Mouse (Mus musculus): ENCODE results near the gene Gadd45b. TPM values are rescaled to one million over a fixed set of nuclear protein-coding genes. Genes with fewer than 3 reads are reported as not detected.

The Gadd45b gene
- polyA plus RNA-seq, 1 experiment: 7.8 TPM

DNA sequence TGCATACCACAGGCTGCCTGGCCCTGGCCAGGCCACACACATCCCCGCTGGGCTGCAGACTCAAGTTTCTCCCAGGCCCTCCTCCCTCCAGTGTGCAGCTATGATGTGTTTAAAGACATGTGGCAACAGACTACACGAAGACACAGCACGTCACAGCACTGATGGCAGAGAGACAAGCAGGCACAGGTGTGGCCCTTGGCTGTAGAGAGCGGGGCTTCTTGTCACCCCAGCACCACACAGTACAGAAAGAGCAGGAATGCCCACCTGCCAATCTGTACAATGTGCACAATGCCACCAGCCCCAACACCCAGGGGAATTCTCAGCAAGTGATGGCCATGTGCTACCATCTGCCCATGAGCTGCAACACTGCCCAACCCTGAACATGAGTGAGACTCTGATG lies 18.5 kb upstream of the Gadd45b start:
- peaks cover 3% of the 10 kb centered on the region; the same call in 1 of the 2 replicates for H3K4me1 ChIP-seq (ENCODE audit: control insufficient read depth, insufficient read depth, low read length)
- H3K4me3 ChIP-seq (ENCODE audit: control insufficient read depth, low read depth, low read length): no peak overlapping the region
- H3K27me3 ChIP-seq (ENCODE audit: control insufficient read depth, insufficient read depth, low read length): no peaks in the 10 kb centered on the region
- H3K27ac ChIP-seq (ENCODE audit: control insufficient read depth, insufficient read depth, low read depth, low read length): no peak overlapping the region
- H3K36me3 ChIP-seq (ENCODE audit: control insufficient read depth, insufficient read depth, low read length): no peaks in the 10 kb centered on the region
- TF ChIP-seq POLR2A (IDR thresholded peaks at IDR 0.05; ENCODE audit: control insufficient read depth, low read depth, low read length) (no peak), CTCF (IDR thresholded peaks at IDR 0.05; ENCODE audit: control insufficient read depth, insufficient read depth, insufficient replicate concordance, low read depth, low read length) (no peak)

DNA sequence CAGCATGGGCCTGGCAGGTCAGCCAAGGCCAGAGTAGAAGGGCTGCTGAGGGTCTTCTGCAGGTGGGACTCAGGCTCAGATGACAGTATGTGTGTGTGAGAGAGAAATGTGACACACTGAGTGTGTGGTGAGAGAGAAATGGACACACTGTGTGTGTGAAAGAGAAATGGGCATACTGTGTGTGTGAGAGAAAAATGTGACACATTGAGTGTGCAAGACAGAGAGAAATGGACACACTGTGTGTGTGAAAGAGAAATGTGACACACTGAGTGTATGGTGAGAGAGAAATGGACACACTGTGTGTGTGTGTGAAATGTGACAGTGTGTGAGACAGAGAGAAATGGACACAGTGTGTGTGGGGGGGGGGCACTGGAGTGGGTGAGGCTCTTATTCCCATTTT lies 18.0 kb upstream of the Gadd45b start:
- H3K36me3 ChIP-seq (ENCODE audit: control insufficient read depth, insufficient read depth, low read length): no peaks in the 10 kb centered on the region
- no peak for TF ChIP-seq CTCF (IDR thresholded peaks at IDR 0.05; ENCODE audit: control insufficient read depth, insufficient read depth, insufficient replicate concordance, low read depth, low read length)
- TF ChIP-seq POLR2A (IDR thresholded peaks at IDR 0.05; ENCODE audit: control insufficient read depth, low read depth, low read length): no peak
- H3K27me3 ChIP-seq (ENCODE audit: control insufficient read depth, insufficient read depth, low read length): no peaks in the 10 kb centered on the region
- peaks cover 3% of the 10 kb centered on the region; the same call in 1 of the 2 replicates for H3K4me1 ChIP-seq (ENCODE audit: control insufficient read depth, insufficient read depth, low read length)
- H3K4me3 ChIP-seq (ENCODE audit: control insufficient read depth, low read depth, low read length): no peak overlapping the region
- H3K27ac ChIP-seq (ENCODE audit: control insufficient read depth, insufficient read depth, low read depth, low read length): no peak overlapping the region

DNA sequence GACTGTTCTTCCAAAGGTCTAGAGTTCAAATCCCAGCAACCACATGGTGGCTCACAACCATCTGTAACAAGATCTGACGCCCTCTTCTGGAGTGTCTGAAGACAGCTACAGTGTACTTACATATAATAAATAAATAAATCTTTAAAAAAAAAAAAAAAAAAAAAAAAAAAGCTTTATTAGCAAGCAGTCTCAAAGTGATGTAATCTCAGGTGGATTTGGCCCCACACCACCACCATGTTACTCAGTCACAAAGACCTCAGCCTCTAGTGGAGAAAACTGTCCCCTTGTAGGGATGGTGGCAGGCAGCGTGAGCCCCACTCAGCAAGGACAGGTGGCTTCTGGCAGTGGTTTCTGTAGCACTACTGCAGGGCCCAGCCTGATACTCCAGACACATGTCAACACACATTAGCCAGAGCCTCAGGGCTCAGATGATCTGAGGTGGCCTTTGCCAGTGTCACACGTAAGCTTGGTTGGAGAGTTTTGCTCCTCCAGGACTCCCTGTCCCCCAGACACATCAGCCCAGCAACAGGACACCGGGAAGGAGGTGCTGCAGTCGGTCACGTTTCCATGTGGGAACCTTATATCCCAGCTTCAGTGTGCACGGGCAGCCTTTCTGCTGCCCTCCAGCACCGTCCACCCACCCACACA lies 16.4 kb upstream of the Gadd45b start:
- Histone ChIP-seq H3K36me3 (ENCODE audit: control insufficient read depth, insufficient read depth, low read length) (no peaks in the 10 kb centered on the region), H3K27me3 (ENCODE audit: control insufficient read depth, insufficient read depth, low read length) (no peaks in the 10 kb centered on the region), H3K4me1 (ENCODE audit: control insufficient read depth, insufficient read depth, low read length) (peaks cover 4% of the 10 kb centered on the region), H3K27ac (ENCODE audit: control insufficient read depth, insufficient read depth, low read depth, low read length) (no peak overlapping the region), H3K4me3 (ENCODE audit: control insufficient read depth, low read depth, low read length) (no peak overlapping the region)
- TF ChIP-seq CTCF (IDR thresholded peaks at IDR 0.05; ENCODE audit: control insufficient read depth, insufficient read depth, insufficient replicate concordance, low read depth, low read length) (no peak), POLR2A (IDR thresholded peaks at IDR 0.05; ENCODE audit: control insufficient read depth, low read depth, low read length) (no peak)

DNA sequence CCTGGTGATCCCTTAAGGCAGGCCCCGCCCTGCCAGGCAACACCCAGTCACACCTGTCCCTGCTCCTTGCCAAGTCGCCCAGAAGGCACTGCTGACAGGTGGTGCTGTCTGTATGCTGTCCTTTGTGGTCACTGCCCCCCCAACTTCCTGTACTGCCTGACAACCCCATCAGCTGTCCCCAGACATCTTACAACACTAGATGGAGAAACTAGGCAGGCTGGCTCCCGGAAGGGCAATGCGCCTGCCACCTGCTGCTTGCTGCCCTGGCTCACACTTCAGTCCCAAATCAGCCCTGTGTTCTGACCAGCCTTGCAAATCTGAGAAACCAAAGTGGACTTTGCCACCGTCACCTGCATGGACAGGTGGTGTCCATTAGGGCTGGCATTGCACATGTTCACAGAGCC lies 15.6 kb upstream of the Gadd45b start:
- no peaks in the 10 kb centered on the region for H3K36me3 ChIP-seq (ENCODE audit: control insufficient read depth, insufficient read depth, low read length)
- peaks cover 4% of the 10 kb centered on the region for H3K4me1 ChIP-seq (ENCODE audit: control insufficient read depth, insufficient read depth, low read length)
- no peaks in the 10 kb centered on the region for H3K27me3 ChIP-seq (ENCODE audit: control insufficient read depth, insufficient read depth, low read length)
- no peak overlapping the region for H3K27ac ChIP-seq (ENCODE audit: control insufficient read depth, insufficient read depth, low read depth, low read length)
- no peak for TF ChIP-seq POLR2A (IDR thresholded peaks at IDR 0.05; ENCODE audit: control insufficient read depth, low read depth, low read length)
- TF ChIP-seq CTCF (IDR thresholded peaks at IDR 0.05; ENCODE audit: control insufficient read depth, insufficient read depth, insufficient replicate concordance, low read depth, low read length): no peak
- no peak overlapping the region for H3K4me3 ChIP-seq (ENCODE audit: control insufficient read depth, low read depth, low read length)

DNA sequence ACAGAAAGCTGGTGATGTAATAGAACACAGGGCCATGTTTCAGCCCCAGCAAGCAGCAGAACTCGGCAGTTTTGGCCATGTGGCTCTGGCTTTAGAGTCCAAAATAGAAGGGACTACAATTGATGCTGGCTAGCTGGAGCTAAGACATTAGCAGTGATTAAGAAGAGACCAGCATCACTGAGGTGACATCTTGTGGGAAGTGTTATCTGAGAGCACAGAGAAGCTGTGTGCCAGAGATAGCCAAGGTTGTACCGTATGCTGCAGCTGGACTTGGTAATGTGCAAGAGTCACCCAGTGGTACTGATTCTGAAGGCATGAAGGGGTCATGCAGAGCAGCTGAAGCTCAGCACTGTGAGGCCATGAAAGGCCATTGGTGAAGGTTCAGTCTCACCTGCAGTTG lies 14.6 kb upstream of the Gadd45b start:
- TF ChIP-seq CTCF (IDR thresholded peaks at IDR 0.05; ENCODE audit: control insufficient read depth, insufficient read depth, insufficient replicate concordance, low read depth, low read length) (no peak), POLR2A (IDR thresholded peaks at IDR 0.05; ENCODE audit: control insufficient read depth, low read depth, low read length) (no peak)
- Histone ChIP-seq H3K27me3 (ENCODE audit: control insufficient read depth, insufficient read depth, low read length) (no peaks in the 10 kb centered on the region), H3K4me1 (ENCODE audit: control insufficient read depth, insufficient read depth, low read length) (peaks cover 4% of the 10 kb centered on the region), H3K36me3 (ENCODE audit: control insufficient read depth, insufficient read depth, low read length) (no peaks in the 10 kb centered on the region), H3K4me3 (ENCODE audit: control insufficient read depth, low read depth, low read length) (no peak overlapping the region), H3K27ac (ENCODE audit: control insufficient read depth, insufficient read depth, low read depth, low read length) (no peak overlapping the region)

DNA sequence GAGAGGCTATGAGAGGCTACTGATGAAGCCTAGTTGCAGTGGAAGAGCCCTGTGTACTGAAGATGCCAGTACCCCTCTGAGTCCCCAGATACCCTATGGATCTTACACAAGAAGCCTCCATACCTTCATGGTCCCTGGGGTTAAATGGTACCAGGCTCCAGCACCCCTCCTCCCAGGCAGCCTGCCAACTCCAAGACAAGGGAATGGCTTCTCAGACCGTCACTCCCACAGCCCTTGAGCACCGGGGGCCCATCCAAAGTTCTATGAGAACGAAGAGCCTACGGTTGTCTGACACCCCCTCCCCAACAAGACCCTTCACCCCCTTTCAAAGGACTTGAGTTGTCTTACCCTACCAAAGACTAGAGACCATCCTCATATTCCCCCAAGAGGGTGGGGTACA lies 14.1 kb upstream of the Gadd45b start:
- H3K27ac ChIP-seq (ENCODE audit: control insufficient read depth, insufficient read depth, low read depth, low read length): no peak overlapping the region
- H3K4me1 ChIP-seq (ENCODE audit: control insufficient read depth, insufficient read depth, low read length): peaks cover 4% of the 10 kb centered on the region
- no peaks in the 10 kb centered on the region for H3K36me3 ChIP-seq (ENCODE audit: control insufficient read depth, insufficient read depth, low read length)
- no peaks in the 10 kb centered on the region for H3K27me3 ChIP-seq (ENCODE audit: control insufficient read depth, insufficient read depth, low read length)
- no peak overlapping the region for H3K4me3 ChIP-seq (ENCODE audit: control insufficient read depth, low read depth, low read length)
- TF ChIP-seq POLR2A (IDR thresholded peaks at IDR 0.05; ENCODE audit: control insufficient read depth, low read depth, low read length) (no peak), CTCF (IDR thresholded peaks at IDR 0.05; ENCODE audit: control insufficient read depth, insufficient read depth, insufficient replicate concordance, low read depth, low read length) (no peak)

DNA sequence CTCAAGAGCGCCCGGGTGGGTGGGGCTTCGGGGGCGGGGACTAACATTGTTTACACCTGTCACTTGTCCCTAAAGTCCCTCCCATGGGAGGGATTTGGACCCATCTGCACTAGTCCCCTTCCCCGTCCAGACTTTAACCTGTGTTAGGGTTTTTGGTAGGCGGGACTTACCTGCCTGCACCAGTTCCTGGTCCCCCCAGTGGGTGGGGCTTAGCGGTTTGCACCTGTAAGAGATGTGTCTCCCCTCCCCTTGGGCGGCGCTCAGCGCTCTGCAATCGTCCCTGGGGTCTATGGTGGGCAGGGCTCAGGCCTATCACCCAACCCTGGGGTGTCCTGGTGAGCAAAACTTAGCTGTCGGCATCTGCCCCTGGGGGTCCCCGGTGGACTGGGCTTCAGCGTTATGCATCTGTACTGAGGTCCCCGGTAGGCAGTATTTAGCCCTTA lies 12.5 kb upstream of the Gadd45b start:
- Histone ChIP-seq H3K36me3 (ENCODE audit: control insufficient read depth, insufficient read depth, low read length) (no peaks in the 10 kb centered on the region), H3K27ac (ENCODE audit: control insufficient read depth, insufficient read depth, low read depth, low read length) (no peak overlapping the region), H3K4me1 (ENCODE audit: control insufficient read depth, insufficient read depth, low read length) (peaks cover 10% of the 10 kb centered on the region), H3K4me3 (ENCODE audit: control insufficient read depth, low read depth, low read length) (peak overlapping the region; percentile 88), H3K27me3 (ENCODE audit: control insufficient read depth, insufficient read depth, low read length) (no peaks in the 10 kb centered on the region; the same call in 1 of the 2 replicates)
- TF ChIP-seq CTCF (IDR thresholded peaks at IDR 0.05; ENCODE audit: control insufficient read depth, insufficient read depth, insufficient replicate concordance, low read depth, low read length) (no peak), POLR2A (IDR thresholded peaks at IDR 0.05; ENCODE audit: control insufficient read depth, low read depth, low read length) (no peak)

Data from testis, adult 2 months (tissue).